Mouse (Mus musculus) olfactory bulb, adult 2 months (tissue): ENCODE measurements around the gene Gm5431.

ENCODE experiments used
- CTCF ChIP-seq: fragments of 200-500 bp; IDR thresholded peaks from 2 replicates; pipeline ENCODE4 v1.5.1; 2012; ENCODE audit warnings: low read depth, mild to moderate bottlenecking, low read length, moderate library complexity; ENCODE audit not compliant: insufficient read depth
- POLR2A ChIP-seq: fragments of 200-500 bp; IDR thresholded peaks from 2 replicates; pipeline ENCODE4 v1.6.1; 2012; ENCODE audit warnings: mild to moderate bottlenecking, low read depth, low read length, moderate library complexity; ENCODE audit not compliant: insufficient read depth

DNA sequence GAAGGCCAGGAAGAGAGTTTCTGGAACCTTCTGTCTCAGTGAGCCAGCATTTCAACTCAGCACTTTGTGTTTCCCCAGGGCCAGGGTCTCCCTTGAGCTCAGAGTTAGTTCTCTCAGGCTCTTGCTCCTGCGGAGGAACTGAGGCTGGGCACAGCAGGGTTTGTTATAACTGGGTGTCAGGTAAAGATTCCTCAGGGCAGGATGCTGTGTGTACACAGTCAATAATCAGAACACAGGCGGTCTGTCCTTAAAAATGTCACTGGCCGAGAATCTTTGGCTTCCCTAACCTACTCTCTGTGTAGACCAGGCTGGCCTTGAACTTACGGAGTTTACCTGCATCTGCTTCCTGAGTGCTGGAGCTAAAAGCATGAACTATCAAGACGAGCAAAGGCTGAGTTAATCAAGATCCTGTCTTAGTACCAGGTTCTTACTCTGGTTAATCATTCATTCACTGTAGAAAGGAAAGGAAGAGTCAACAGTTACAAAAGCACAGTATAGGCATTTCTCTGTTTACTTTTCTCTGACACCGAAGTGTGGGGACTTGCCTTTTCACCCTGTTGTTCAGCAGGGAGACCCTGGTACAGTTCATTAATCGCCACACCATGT, 29.2 kb downstream of the Gm5431 start:
- TF ChIP-seq CTCF = no peak
- TF ChIP-seq POLR2A = no peak
